Mouse (Mus musculus) thymus, adult 2 months (tissue): Measurements from ENCODE around the gene Frzb.

Experiments
- CTCF ChIP-seq: fragments of 200-500 bp; IDR thresholded peaks from 2 replicates; pipeline ENCODE4 v1.5.1; 2012; ENCODE audit warnings: mild to moderate bottlenecking, control low read depth, low read length, moderate library complexity, borderline replicate concordance; ENCODE audit not compliant: control insufficient read depth, poor library complexity, insufficient read depth; ENCODE audit errors: extremely low read depth
- POLR2A ChIP-seq: fragments of 200-500 bp; IDR thresholded peaks from 2 replicates; pipeline ENCODE4 v1.6.1; 2012; ENCODE audit warnings: mild to moderate bottlenecking, low read length, control low read depth, moderate library complexity; ENCODE audit not compliant: control insufficient read depth, poor library complexity, insufficient read depth; ENCODE audit errors: extremely low read depth

- TF ChIP-seq POLR2A (no peak), CTCF (no peak)
These were observed 31.1 kb downstream of the Frzb start for GRCm38 (mm10) chr2:80416286-80416685.
